Mouse (Mus musculus): ENCODE measurements around the gene Lkaaear1.

The Lkaaear1 gene

GRCm38 (mm10) chr2:181653523-181653922, 44.7 kb downstream of the Lkaaear1 start:
- no peak for DNase-seq (ENCODE audit: low spot score in 2 of 2)

GRCm38 (mm10) chr2:181653065-181653464, 45.2 kb downstream of the Lkaaear1 start:
- DNase-seq (ENCODE audit: low spot score in 2 of 2) = no peak

GRCm38 (mm10) chr2:181648926-181649325, 49.3 kb downstream of the Lkaaear1 start:
- no peak for DNase-seq (ENCODE audit: low spot score in 2 of 2)
